Comparison of ENCODE assay signal across 10 mouse cellular contexts in the genomic region with DNA sequence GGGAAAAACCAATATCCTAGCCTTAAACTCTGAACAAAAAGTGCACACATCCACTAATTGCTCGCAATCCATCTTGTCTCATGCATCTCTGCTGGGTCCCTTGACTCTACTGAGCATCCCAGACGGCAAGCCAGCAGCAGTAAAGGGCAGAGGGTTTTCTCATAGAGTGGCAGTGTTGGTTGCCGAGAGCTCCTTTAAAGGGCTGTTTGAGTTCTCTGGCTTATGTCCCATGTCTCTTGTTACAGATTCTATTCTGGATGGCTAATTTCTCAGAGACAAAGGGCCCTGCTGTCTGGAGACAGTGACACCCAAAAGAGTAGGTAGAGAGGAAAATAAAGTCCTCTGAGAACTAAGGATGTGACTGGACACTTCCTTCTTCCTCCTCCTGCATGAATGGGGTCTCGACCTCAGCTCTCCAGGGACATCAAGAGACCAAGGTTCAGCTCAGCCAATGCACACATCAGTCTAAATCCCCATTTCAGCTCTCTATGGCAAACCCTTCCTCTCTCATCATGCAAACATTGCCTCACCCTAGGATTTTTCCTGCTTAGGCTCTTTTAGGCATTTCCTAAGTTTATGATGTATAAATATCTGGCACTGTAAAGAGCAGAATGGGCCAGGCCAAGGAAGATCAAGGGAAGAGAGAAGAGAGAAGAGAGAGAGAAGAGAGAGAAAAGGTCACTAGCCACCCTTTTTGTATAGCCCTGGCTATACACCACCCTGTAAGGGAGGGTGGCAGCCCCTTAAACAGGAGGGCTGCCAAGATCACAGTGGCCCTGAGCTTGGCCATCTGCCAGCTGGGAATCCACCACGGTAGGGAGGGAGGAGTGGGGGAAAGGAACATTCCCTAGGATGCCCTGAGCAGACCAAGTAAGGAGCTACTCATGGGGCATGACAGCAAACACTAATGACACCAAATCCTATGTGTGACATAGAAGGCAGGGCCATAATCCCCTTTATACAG. TPM values are rescaled to one million over a fixed set of nuclear protein-coding genes. Genes with fewer than 3 reads are reported as not detected.
DNase-seq lines count a peak whose midpoint lies in the region; ATAC-seq and TF ChIP-seq lines count a peak whose summit lies in the region.
"Had no signal": no experiment of that assay in that cellular context is flagged by ENCODE, and none has a peak within 500 bp of the region (broad histone marks: within the 10 kb centered on the region; RNA-seq: fewer than 3 reads in every experiment).

No protein-coding gene starts in this region.

- H3K4me3 ChIP-seq in liver, postnatal 0 days (ENCODE audit: low read depth, low read length): no peak overlapping the region
- no peak overlapping the region for H3K4me3 ChIP-seq in forebrain, embryonic 13.5 days
- H3K4me3 ChIP-seq in hindbrain, embryonic 12.5 days: no peak overlapping the region
- H3K4me3 ChIP-seq in neural tube, embryonic 14.5 days (ENCODE audit: low read depth, low read length): no peak overlapping the region
- H3K4me3 ChIP-seq: embryonic facial prominence, embryonic 13.5 days had no signal

- H3K27ac ChIP-seq in liver, postnatal 0 days (ENCODE audit: low read depth): no peak overlapping the region
- peak overlapping the region; percentile 40; the same call in 1 of the 2 replicates for H3K27ac ChIP-seq in forebrain, embryonic 13.5 days
- H3K27ac ChIP-seq in hindbrain, embryonic 12.5 days: no peak overlapping the region
- H3K27ac ChIP-seq in neural tube, embryonic 14.5 days (ENCODE audit: low read depth, low read length): peak overlapping the region; percentile 61; the same call in 1 of the 2 replicates
- H3K27ac ChIP-seq: embryonic facial prominence, embryonic 13.5 days had no signal

- WGBS in liver, postnatal 0 days (ENCODE audit: insufficient replicate concordance): 70% methylated on average over 5 of the region's 5 CpGs
- WGBS in forebrain, embryonic 13.5 days: 26% methylated on average over 5 of the region's 5 CpGs
- 36% methylated on average over 5 of the region's 5 CpGs for WGBS in hindbrain, embryonic 12.5 days
- 25% methylated on average over 5 of the region's 5 CpGs for WGBS in neural tube, embryonic 14.5 days

- no peaks in the 10 kb centered on the region for H3K27me3 ChIP-seq in liver, postnatal 0 days (ENCODE audit: insufficient read depth, low read length)
- no peaks in the 10 kb centered on the region for H3K27me3 ChIP-seq in forebrain, embryonic 13.5 days
- no peaks in the 10 kb centered on the region for H3K27me3 ChIP-seq in hindbrain, embryonic 12.5 days
- no peaks in the 10 kb centered on the region for H3K27me3 ChIP-seq in neural tube, embryonic 14.5 days (ENCODE audit: control insufficient read depth, insufficient read depth, low read length)
- H3K27me3 ChIP-seq: embryonic facial prominence, embryonic 13.5 days had no signal

- H3K9ac ChIP-seq in liver, postnatal 0 days (replicated peaks): no peak overlapping the region
- no peak overlapping the region for H3K9ac ChIP-seq in forebrain, embryonic 13.5 days
- no peak overlapping the region for H3K9ac ChIP-seq in hindbrain, embryonic 12.5 days
- H3K9ac ChIP-seq in neural tube, embryonic 14.5 days (replicated peaks; ENCODE audit: low read depth, low read length): no peak overlapping the region

- no peaks in the 10 kb centered on the region for H3K4me1 ChIP-seq in liver, postnatal 0 days (ENCODE audit: insufficient read depth)
- peaks cover 46% of the 10 kb centered on the region for H3K4me1 ChIP-seq in forebrain, embryonic 13.5 days
- H3K4me1 ChIP-seq in hindbrain, embryonic 12.5 days: peaks cover 23% of the 10 kb centered on the region
- H3K4me1 ChIP-seq in neural tube, embryonic 14.5 days (ENCODE audit: control insufficient read depth, insufficient read depth, low read length): peaks cover 7% of the 10 kb centered on the region

- DNase-seq in liver, postnatal 0 days: peak; percentile 13
- DNase-seq in liver: no peak
- no peak for DNase-seq in layer of hippocampus, adult 8-10 months (ENCODE audit: low spot score in 2 of 2)
- DNase-seq in spleen, adult 18-20 months: no peak
- no peak for DNase-seq in thymus, postnatal 36 days
- DNase-seq: layer of hippocampus, adult 9-11 months had no signal

- H3K4me2 ChIP-seq in liver, postnatal 0 days (ENCODE audit: low read depth, low read length): no peak overlapping the region
- no peak overlapping the region for H3K4me2 ChIP-seq in forebrain, embryonic 13.5 days
- H3K4me2 ChIP-seq in hindbrain, embryonic 12.5 days (replicated peaks): no peak overlapping the region
- no peak overlapping the region for H3K4me2 ChIP-seq in neural tube, embryonic 14.5 days (ENCODE audit: low read depth, low read length)
- H3K4me2 ChIP-seq: embryonic facial prominence, embryonic 13.5 days had no signal

- H3K36me3 ChIP-seq in liver, postnatal 0 days (replicated peaks; ENCODE audit: insufficient read depth, low read length): peaks cover 29% of the 10 kb centered on the region
- no peaks in the 10 kb centered on the region for H3K36me3 ChIP-seq in forebrain, embryonic 13.5 days (ENCODE audit: poor library complexity, severe bottlenecking)
- no peaks in the 10 kb centered on the region for H3K36me3 ChIP-seq in hindbrain, embryonic 12.5 days
- no peaks in the 10 kb centered on the region for H3K36me3 ChIP-seq in neural tube, embryonic 14.5 days (ENCODE audit: control insufficient read depth, insufficient read depth, low read length)

- no peak for TF ChIP-seq EP300 in liver, postnatal 0 days (IDR thresholded peaks at IDR 0.05; ENCODE audit: low read depth)

- no peaks in the 10 kb centered on the region for H3K9me3 ChIP-seq in liver, postnatal 0 days (ENCODE audit: low read length)
- no peaks in the 10 kb centered on the region for H3K9me3 ChIP-seq in forebrain, embryonic 13.5 days (replicated peaks)
- H3K9me3 ChIP-seq in hindbrain, embryonic 12.5 days (replicated peaks): no peaks in the 10 kb centered on the region
- no peaks in the 10 kb centered on the region for H3K9me3 ChIP-seq in neural tube, embryonic 14.5 days (ENCODE audit: control insufficient read depth, low read length)
- H3K9me3 ChIP-seq: embryonic facial prominence, embryonic 13.5 days had no signal

- TF ChIP-seq CTCF in liver, postnatal 0 days (IDR thresholded peaks at IDR 0.05; ENCODE audit: low read depth): no peak

- ATAC-seq in liver, postnatal 0 days: no peak
- ATAC-seq in forebrain, embryonic 13.5 days: peak; percentile 58
- ATAC-seq in hindbrain, embryonic 12.5 days (ENCODE audit: low FRiP score): peak; percentile 79
- ATAC-seq in neural tube, embryonic 14.5 days (ENCODE audit: low read depth): peak; percentile 88

RNA-seq across cellular contexts. Expression of gene Dgki, which starts 30.2 kb away (rescaled TPM):
- polyA plus RNA-seq in liver, postnatal 0 days (2015; fragmentation: Nextera tagmentation; extraction: Ambion mirVana): 0.34 and 0.56 TPM in 2 replicates
- polyA plus RNA-seq in forebrain, embryonic 13.5 days (2015; fragmentation: Nextera tagmentation; extraction: Ambion mirVana): 3.8 and 4.3 TPM in 2 replicates
- 4.2 and 4.4 TPM in 2 replicates for polyA plus RNA-seq in hindbrain, embryonic 12.5 days (2016; fragmentation: Nextera tagmentation; extraction: Ambion mirVana)
- 8.6 and 10.5 TPM in 2 replicates for polyA plus RNA-seq in neural tube, embryonic 14.5 days (2014; fragmentation: Nextera tagmentation; extraction: Ambion mirVana)
- total RNA-seq in layer of hippocampus, adult 8-10 months (2022): 10 to 100 TPM; 76.6 to 92.9 (median 85.0) TPM

Comparison
In these comparisons a context has a peak if more than half of its experiments do, and no peak if none do; other contexts are left out.
1. H3K27ac ChIP-seq: peak in forebrain, embryonic 13.5 days (single experiment) and neural tube, embryonic 14.5 days (single experiment); none in liver, postnatal 0 days (single experiment) and hindbrain, embryonic 12.5 days (single experiment).